Mouse (Mus musculus) MEL (cell line): ENCODE measurements at regions not wholly inside any gene's neighbourhood (a gene's known extent, or its start where the extent isn't known, plus 50 kb on each side); places are given as distances from the start of the nearest gene placed in this dataset.

ENCODE experiments used
- DNase-seq: peaks from one replicate; pipeline ENCODE4 v3.0.0; 2011; ENCODE audit warnings: low read depth, low spot score
- H3K27ac ChIP-seq: 2 replicates; pipeline ENCODE4 v1.5.1; 2012; ENCODE audit warnings: low read depth, mild to moderate bottlenecking, control low read depth, low read length, moderate library complexity; ENCODE audit not compliant: control insufficient read depth
- H3K27me3 ChIP-seq, 2 experiments: fragments of 150-350 bp in 1 of 2; sonication (generic) in 1 of 2; 2 replicates each; pipeline ENCODE4 v1.6.1; 2012; ENCODE audit warnings: low read length in 2 of 2, mild to moderate bottlenecking in 2 of 2, improper control_type of control experiment in 1 of 2, moderate library complexity in 1 of 2; ENCODE audit not compliant: insufficient read depth in 2 of 2, control insufficient read depth in 1 of 2
- H3K36me3 ChIP-seq, 2 experiments: 2 replicates each; pipeline ENCODE4 v1.6.1; 2012 to 2014; ENCODE audit warnings: low read length in 2 of 2, improper control_type of control experiment in 1 of 2, inconsistent platforms in 1 of 2, mild to moderate bottlenecking in 1 of 2; ENCODE audit not compliant: insufficient read depth in 2 of 2, control insufficient read depth in 1 of 2
- H3K4me1 ChIP-seq, 2 experiments: fragments of 150-350 bp in 1 of 2; sonication (generic) in 1 of 2; 2 replicates each; pipeline ENCODE4 v1.6.1; 2012; ENCODE audit warnings: low read length in 2 of 2, improper control_type of control experiment in 1 of 2, mild to moderate bottlenecking in 1 of 2; ENCODE audit not compliant: insufficient read depth in 2 of 2, control insufficient read depth in 1 of 2
- H3K4me3 ChIP-seq, 2 experiments: fragments of 150-350 bp in 1 of 2; sonication (generic) in 1 of 2; 2 replicates each; pipeline ENCODE4 v1.5.1; 2012; ENCODE audit warnings: low read depth in 2 of 2, low read length in 2 of 2, mild to moderate bottlenecking in 2 of 2, moderate library complexity in 2 of 2, control low read depth in 1 of 2, improper control_type of control experiment in 1 of 2; ENCODE audit not compliant: control insufficient read depth in 1 of 2, insufficient read depth in 1 of 2
- H3K79me2 ChIP-seq: 2 replicates; pipeline ENCODE4 v1.6.1; 2012; ENCODE audit warnings: mild to moderate bottlenecking, low read length, moderate library complexity; ENCODE audit not compliant: control insufficient read depth, poor library complexity, insufficient read depth
- H3K9ac ChIP-seq: 2 replicates; pipeline ENCODE4 v1.6.1; 2012; ENCODE audit warnings: low read depth, mild to moderate bottlenecking, control low read depth, low read length, moderate library complexity; ENCODE audit not compliant: control insufficient read depth, poor library complexity, severe bottlenecking
- H3K9me3 ChIP-seq: fragments of 150-350 bp; sonication (generic); replicated peaks from 2 replicates; pipeline ENCODE4 v1.6.1; 2012; ENCODE audit warnings: mild to moderate bottlenecking, low read length, improper control_type of control experiment, moderate library complexity; ENCODE audit not compliant: insufficient read depth
- BHLHE40 ChIP-seq: IDR thresholded peaks from 2 replicates; pipeline ENCODE4 v1.6.1; 2012; ENCODE audit warnings: low read depth, mild to moderate bottlenecking, inconsistent platforms, low read length, improper control_type of control experiment, borderline replicate concordance
- CHD1 ChIP-seq: IDR thresholded peaks from 2 replicates; pipeline ENCODE4 v1.6.1; 2012; ENCODE audit warnings: low read depth, mild to moderate bottlenecking, inconsistent platforms, low read length, improper control_type of control experiment
- CTCF ChIP-seq, 3 experiments: IDR thresholded peaks in 2 of 3; conservative IDR thresholded peaks in 1 of 3; 2 replicates each; pipeline ENCODE4 v1.5.1; 2011 to 2012; ENCODE audit warnings: low read length in 3 of 3, low read depth in 2 of 3, mild to moderate bottlenecking in 2 of 3, improper control_type of control experiment in 1 of 3, inconsistent platforms in 1 of 3, mixed read lengths in 1 of 3, moderate library complexity in 1 of 3; ENCODE audit not compliant: control insufficient read depth in 1 of 3, insufficient read depth in 1 of 3, poor library complexity in 1 of 3, severe bottlenecking in 1 of 3
- E2F4 ChIP-seq: IDR thresholded peaks from 2 replicates; pipeline ENCODE4 v1.6.1; 2011; ENCODE audit warnings: low read depth, low read length, improper control_type of control experiment, borderline replicate concordance
- ETS1 ChIP-seq: IDR thresholded peaks from 2 replicates; pipeline ENCODE4 v1.6.1; 2012; ENCODE audit warnings: low read depth, mild to moderate bottlenecking, inconsistent platforms, low read length, improper control_type of control experiment, moderate library complexity
- GATA1 ChIP-seq: IDR thresholded peaks from 2 replicates; pipeline ENCODE4 v1.6.1; 2011; ENCODE audit warnings: low read depth, low read length, improper control_type of control experiment
- HCFC1 ChIP-seq: IDR thresholded peaks from 2 replicates; pipeline ENCODE4 v1.6.1; 2012; ENCODE audit warnings: low read depth, mild to moderate bottlenecking, inconsistent platforms, low read length, improper control_type of control experiment, moderate library complexity
- JUND ChIP-seq: IDR thresholded peaks from 2 replicates; pipeline ENCODE4 v1.6.1; 2011; ENCODE audit warnings: low read depth, mild to moderate bottlenecking, improper control_type of control experiment, low read length
- MAFK ChIP-seq: IDR thresholded peaks from 2 replicates; pipeline ENCODE4 v1.6.1; 2011; ENCODE audit warnings: low read depth, mild to moderate bottlenecking, low read length, improper control_type of control experiment, borderline replicate concordance
- MAZ ChIP-seq: IDR thresholded peaks from 2 replicates; pipeline ENCODE4 v1.6.1; 2012; ENCODE audit warnings: low read depth, mild to moderate bottlenecking, inconsistent platforms, low read length, improper control_type of control experiment
- MXI1 ChIP-seq: IDR thresholded peaks from 2 replicates; pipeline ENCODE4 v1.6.1; 2011; ENCODE audit warnings: mild to moderate bottlenecking, low read depth, low read length, improper control_type of control experiment
- MYB ChIP-seq: IDR thresholded peaks from 2 replicates; pipeline ENCODE4 v1.6.1; 2011; ENCODE audit warnings: mild to moderate bottlenecking, low read depth, low read length, improper control_type of control experiment
- NRF1 ChIP-seq: IDR thresholded peaks from 2 replicates; pipeline ENCODE4 v1.6.1; 2014; ENCODE audit warnings: low read depth, mild to moderate bottlenecking, inconsistent platforms, low read length, improper control_type of control experiment, moderate library complexity; ENCODE audit not compliant: poor library complexity, insufficient read depth, severe bottlenecking
- POLR2A ChIP-seq, 2 experiments: IDR thresholded peaks; 2 replicates each; pipeline ENCODE4 v1.6.1; 2011 to 2012; ENCODE audit warnings: low read length in 2 of 2, mild to moderate bottlenecking in 2 of 2, control low read depth in 1 of 2, improper control_type of control experiment in 1 of 2, low read depth in 1 of 2, moderate library complexity in 1 of 2; ENCODE audit not compliant: control insufficient read depth in 1 of 2, insufficient read depth in 1 of 2, poor library complexity in 1 of 2
- POLR2AphosphoS5 ChIP-seq: IDR thresholded peaks from 2 replicates; pipeline ENCODE4 v1.6.1; 2012; ENCODE audit warnings: low read depth, borderline replicate concordance, mild to moderate bottlenecking, inconsistent platforms, low read length, moderate library complexity, mixed read lengths
- RAD21 ChIP-seq: IDR thresholded peaks from 2 replicates; pipeline ENCODE4 v1.6.1; 2011; ENCODE audit warnings: mild to moderate bottlenecking, low read depth, low read length, improper control_type of control experiment
- RCOR1 ChIP-seq: IDR thresholded peaks from 2 replicates; pipeline ENCODE4 v1.6.1; 2012; ENCODE audit warnings: low read depth, mild to moderate bottlenecking, inconsistent platforms, low read length, improper control_type of control experiment
- SMC3 ChIP-seq: IDR thresholded peaks from 2 replicates; pipeline ENCODE4 v1.6.1; 2011; ENCODE audit warnings: low read depth, low read length, improper control_type of control experiment
- UBTF ChIP-seq: IDR thresholded peaks from 2 replicates; pipeline ENCODE4 v1.6.1; 2012; ENCODE audit warnings: low read depth, mild to moderate bottlenecking, inconsistent platforms, low read length, improper control_type of control experiment, moderate library complexity, borderline replicate concordance; ENCODE audit not compliant: insufficient read depth
- USF2 ChIP-seq, 2 experiments: IDR thresholded peaks; 2 replicates each; pipeline ENCODE4 v1.6.1; 2011 to 2012; ENCODE audit warnings: improper control_type of control experiment in 2 of 2, low read length in 2 of 2, borderline replicate concordance in 1 of 2, inconsistent platforms in 1 of 2, low read depth in 1 of 2, mild to moderate bottlenecking in 1 of 2; ENCODE audit not compliant: insufficient read depth in 1 of 2
- ZKSCAN1 ChIP-seq: IDR thresholded peaks from 2 replicates; pipeline ENCODE4 v1.6.1; 2012; ENCODE audit warnings: low read depth, mild to moderate bottlenecking, inconsistent platforms, low read length, improper control_type of control experiment, moderate library complexity
- ZMIZ1 ChIP-seq: IDR thresholded peaks from 2 replicates; pipeline ENCODE4 v1.6.1; 2012; ENCODE audit warnings: low read depth, mild to moderate bottlenecking, inconsistent platforms, low read length, improper control_type of control experiment, moderate library complexity

DNA sequence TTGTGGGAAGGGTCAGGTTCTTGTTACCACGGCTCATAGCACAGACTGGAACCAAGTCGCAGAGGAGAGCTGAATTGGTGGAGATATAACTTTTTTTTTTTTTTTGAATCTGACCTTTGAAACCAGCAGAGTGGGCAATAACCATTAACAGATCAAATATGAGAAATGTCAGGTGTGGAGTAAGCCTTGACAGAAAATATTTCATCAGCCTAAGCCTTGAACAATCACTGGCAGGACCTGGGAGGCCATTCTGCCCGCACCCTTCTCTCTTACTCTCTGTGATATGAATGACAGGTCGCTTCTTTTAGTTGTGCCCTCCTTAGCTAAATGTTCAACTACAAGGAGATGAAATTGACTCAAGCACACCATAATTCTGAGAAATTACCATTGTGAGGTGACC is 714.1 kb upstream of the Adgrl2 start:
- Histone ChIP-seq H3K27ac (no peak overlapping the region), H3K9me3 (no peaks in the 10 kb centered on the region), H3K36me3 (no peaks in the 10 kb centered on the region), H3K4me1 (no peaks in the 10 kb centered on the region), H3K79me2 (no peaks in the 10 kb centered on the region), H3K4me3 (no peak overlapping the region), H3K9ac (no peak overlapping the region), H3K27me3 (no peaks in the 10 kb centered on the region)
- TF ChIP-seq HCFC1, result no peak
- no peak for TF ChIP-seq RAD21
- no peak for TF ChIP-seq MXI1
- no peak for TF ChIP-seq POLR2AphosphoS5
- TF ChIP-seq MAZ, result no peak
- no peak for TF ChIP-seq BHLHE40
- no peak for DNase-seq

DNA sequence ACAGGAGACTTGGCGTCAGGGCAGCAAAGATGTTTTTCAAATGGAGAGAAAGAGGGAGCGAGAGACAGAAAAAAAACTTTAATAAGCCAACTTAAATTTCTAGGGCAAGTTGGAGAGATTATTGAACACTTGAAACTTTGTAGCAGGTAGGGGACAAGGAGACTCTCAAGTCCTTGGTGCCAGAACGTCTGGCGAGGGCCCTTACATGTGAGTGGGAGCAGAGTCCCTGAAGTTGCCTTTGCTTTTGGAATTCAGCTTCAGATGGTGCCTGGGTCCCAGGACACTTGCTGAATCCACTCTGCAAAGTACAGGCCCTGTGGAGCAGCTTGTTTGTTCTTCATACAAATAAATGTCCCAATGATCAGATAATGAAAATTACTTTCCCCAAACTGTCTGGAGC is 693.2 kb upstream of the Adgrl2 start:
- no peak overlapping the region for H3K27ac ChIP-seq
- no peaks in the 10 kb centered on the region for H3K9me3 ChIP-seq
- no peak overlapping the region for H3K9ac ChIP-seq
- DNase-seq, result no peak
- no peaks in the 10 kb centered on the region for H3K79me2 ChIP-seq
- no peak for TF ChIP-seq RCOR1
- TF ChIP-seq ETS1, result no peak
- no peak for TF ChIP-seq JUND
- no peak for TF ChIP-seq MXI1
- TF ChIP-seq MAFK, result no peak
- no peak for TF ChIP-seq NRF1
- no peak for TF ChIP-seq UBTF
- no peak for TF ChIP-seq MYB
- TF ChIP-seq ZMIZ1, result no peak
- TF ChIP-seq CHD1, result no peak
- TF ChIP-seq CTCF (IDR thresholded peaks at IDR 0.05 in 2 of 3, conservative IDR thresholded peaks at IDR 0.05 in 1 of 3; ENCODE audit: control insufficient read depth in 1 of 3, insufficient read depth in 1 of 3, low read depth in 2 of 3, low read length in 3 of 3, poor library complexity in 1 of 3, severe bottlenecking in 1 of 3), result no peak
- TF ChIP-seq USF2 (IDR thresholded peaks at IDR 0.05; ENCODE audit: borderline replicate concordance in 1 of 2, insufficient read depth in 1 of 2, low read depth in 1 of 2, low read length in 2 of 2), result no peak
- no peak for TF ChIP-seq GATA1
- no peak for TF ChIP-seq SMC3
- TF ChIP-seq E2F4, result no peak
- TF ChIP-seq RAD21, result no peak
- no peak for TF ChIP-seq ZKSCAN1
- TF ChIP-seq POLR2A (IDR thresholded peaks at IDR 0.05; ENCODE audit: control insufficient read depth in 1 of 2, insufficient read depth in 1 of 2, low read depth in 1 of 2, low read length in 2 of 2, poor library complexity in 1 of 2), result no peak
- no peaks in the 10 kb centered on the region for H3K4me1 ChIP-seq
- H3K4me3 ChIP-seq, result no peak overlapping the region
- H3K27me3 ChIP-seq, result no peaks in the 10 kb centered on the region
- H3K36me3 ChIP-seq, result no peaks in the 10 kb centered on the region
